Mouse (Mus musculus): ENCODE measurements around the gene Olfr688. TPM values are rescaled to one million over a fixed set of nuclear protein-coding genes. Genes with fewer than 3 reads are reported as not detected.

Gene Olfr688
- polyA plus RNA-seq, 1 experiment from 2014 or later = not detected

Other genes with a start within 250 kb of the Olfr688 start
- not detected in 2 replicates for gene Olfr677, start 236.7 kb upstream of the Olfr688 start, polyA plus RNA-seq (2014; fragmentation: Nextera tagmentation; extraction: Ambion mirVana)
- gene Olfr678, start 223.6 kb upstream of the Olfr688 start, polyA plus RNA-seq (2014; fragmentation: Nextera tagmentation; extraction: Ambion mirVana) = not detected in 2 replicates
- gene Olfr679, start 206.9 kb upstream of the Olfr688 start, polyA plus RNA-seq (2014; fragmentation: Nextera tagmentation; extraction: Ambion mirVana) = not detected in 2 replicates
- gene Olfr680-ps1, start 195.3 kb upstream of the Olfr688 start, polyA plus RNA-seq (2014; fragmentation: Nextera tagmentation; extraction: Ambion mirVana) = not detected in 2 replicates
- not detected in 2 replicates for gene Olfr681, start 171.3 kb upstream of the Olfr688 start, polyA plus RNA-seq (2014; fragmentation: Nextera tagmentation; extraction: Ambion mirVana)
- gene Olfr683, start 141.1 kb upstream of the Olfr688 start, polyA plus RNA-seq (2014; fragmentation: Nextera tagmentation; extraction: Ambion mirVana) = not detected in 2 replicates
- not detected in 2 replicates for gene Olfr684, start 124.4 kb upstream of the Olfr688 start, polyA plus RNA-seq (2014; fragmentation: Nextera tagmentation; extraction: Ambion mirVana)
- gene Olfr685, start 102.1 kb upstream of the Olfr688 start, polyA plus RNA-seq (2014; fragmentation: Nextera tagmentation; extraction: Ambion mirVana) = not detected in 2 replicates
- not detected in 2 replicates for gene Olfr686, start 80.6 kb upstream of the Olfr688 start, polyA plus RNA-seq (2014; fragmentation: Nextera tagmentation; extraction: Ambion mirVana)
- gene Olfr689, start 23.1 kb downstream of the Olfr688 start, polyA plus RNA-seq (2014; fragmentation: Nextera tagmentation; extraction: Ambion mirVana) = not detected in 2 replicates
- gene Olfr690, start 46.0 kb downstream of the Olfr688 start, polyA plus RNA-seq (2014; fragmentation: Nextera tagmentation; extraction: Ambion mirVana) = not detected in 2 replicates
- gene Olfr691, start 54.2 kb downstream of the Olfr688 start, polyA plus RNA-seq (2014; fragmentation: Nextera tagmentation; extraction: Ambion mirVana) = not detected in 2 replicates
- gene Olfr692, start 80.1 kb downstream of the Olfr688 start, polyA plus RNA-seq (2014; fragmentation: Nextera tagmentation; extraction: Ambion mirVana) = not detected in 2 replicates
- gene Gm5901, start 86.9 kb downstream of the Olfr688 start, polyA plus RNA-seq (2014; fragmentation: Nextera tagmentation; extraction: Ambion mirVana) = not detected in 2 replicates
- gene Fam160a2, start 112.0 kb downstream of the Olfr688 start, polyA plus RNA-seq (2014; fragmentation: Nextera tagmentation; extraction: Ambion mirVana) = 36.6 and 37.3 TPM in 2 replicates
- gene Cnga4, start 116.5 kb downstream of the Olfr688 start, polyA plus RNA-seq (2014; fragmentation: Nextera tagmentation; extraction: Ambion mirVana) = not detected in 2 replicates
- not detected in 2 replicates for gene Cckbr, start 137.6 kb downstream of the Olfr688 start, polyA plus RNA-seq (2014; fragmentation: Nextera tagmentation; extraction: Ambion mirVana)
- 21.0 and 21.1 TPM in 2 replicates for gene Cavin3, start 194.2 kb downstream of the Olfr688 start, polyA plus RNA-seq (2014; fragmentation: Nextera tagmentation; extraction: Ambion mirVana)

All from limb, embryonic 11.5 days (tissue).